Mouse (Mus musculus) liver, adult (tissue): Measurements from ENCODE around the gene Bdh2.
A peak's percentile ranks its signal among the peaks of the same experiment; 100 is the strongest.

ENCODE experiments used
- GATA4 ChIP-seq: IDR thresholded peaks from 2 replicates; pipeline ENCODE4 v1.6.1; 2014; ENCODE audit warnings: mild to moderate bottlenecking, low read length; ENCODE audit not compliant: insufficient replicate concordance

Gene Bdh2

GRCm38 (mm10) chr3:135285807-135286206 is 4.8 kb downstream of the Bdh2 start:
- TF ChIP-seq GATA4: no peak

DNA sequence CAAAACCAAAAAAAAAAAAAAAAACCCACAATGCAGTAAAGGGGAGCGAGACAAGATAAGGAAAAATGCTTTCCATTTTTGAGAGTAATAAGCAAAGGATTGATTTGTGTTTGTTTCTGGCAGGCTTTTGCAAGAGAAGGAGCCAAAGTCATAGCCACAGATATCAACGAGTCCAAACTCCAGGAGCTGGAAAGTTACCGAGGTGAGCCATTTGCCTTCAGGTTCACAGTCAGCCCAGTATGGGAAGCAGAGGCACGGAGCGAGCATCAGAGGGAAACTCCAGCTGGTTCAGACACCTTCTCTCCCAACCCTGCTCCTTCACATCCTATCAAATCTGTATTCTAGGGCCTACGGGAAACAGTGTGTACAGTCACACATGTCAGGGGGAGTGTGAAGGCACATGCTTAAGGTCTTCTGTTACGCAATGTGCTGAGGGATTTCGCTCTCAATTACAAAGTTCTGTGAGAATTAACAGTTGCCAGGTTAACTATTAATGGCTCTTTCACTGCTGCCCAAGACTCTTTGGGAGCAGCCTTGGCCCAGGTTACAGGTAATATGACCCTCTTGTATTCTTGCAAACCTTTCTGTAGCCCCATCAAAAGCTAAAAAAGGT is 7.2 kb downstream of the Bdh2 start:
- TF ChIP-seq GATA4: peak; percentile 29; the same call in 1 of the 2 replicates

DNA sequence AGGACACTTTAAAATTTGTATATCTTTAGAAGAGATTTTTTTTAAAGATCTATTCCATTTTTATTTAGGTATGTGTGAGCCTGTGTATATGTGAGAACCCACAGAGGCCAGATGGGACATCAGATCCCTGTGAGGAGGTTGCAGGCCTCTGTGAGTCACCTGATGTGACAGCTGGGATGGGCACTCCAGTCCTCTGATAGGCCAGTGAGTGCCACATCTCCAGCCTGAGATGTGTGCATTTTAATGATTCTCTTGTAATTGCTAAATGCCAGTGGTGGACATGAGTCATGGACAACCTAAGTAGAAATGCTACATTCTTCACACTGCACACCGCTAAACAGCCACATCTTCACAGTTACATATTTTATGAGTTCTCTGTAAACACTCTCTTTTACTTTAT is 8.1 kb downstream of the Bdh2 start:
- TF ChIP-seq GATA4: no peak

- TF ChIP-seq GATA4: no peak
These were observed 9.4 kb downstream of the Bdh2 start for GRCm38 (mm10) chr3:135290249-135290894.

DNA sequence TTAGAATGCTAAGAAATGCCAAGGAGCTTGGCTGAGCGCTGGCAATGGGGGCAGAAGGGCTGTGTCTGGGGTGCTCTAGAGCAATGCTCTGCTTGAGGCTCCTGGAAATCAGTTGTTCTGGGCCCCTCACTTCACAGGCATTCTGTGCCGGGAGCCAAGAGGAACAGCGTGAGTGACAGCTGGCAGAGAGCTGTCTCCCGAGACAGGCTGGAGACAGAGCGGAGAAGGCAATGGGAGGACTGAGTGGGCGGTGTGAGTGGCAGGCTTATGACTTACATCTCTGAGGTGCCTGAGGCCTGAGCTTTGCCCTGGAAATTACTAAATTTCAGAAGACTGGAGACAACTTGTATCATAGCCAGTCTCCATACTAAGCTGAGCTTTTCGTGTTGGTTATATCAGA is 12.7 kb downstream of the Bdh2 start:
- TF ChIP-seq GATA4: no peak

DNA sequence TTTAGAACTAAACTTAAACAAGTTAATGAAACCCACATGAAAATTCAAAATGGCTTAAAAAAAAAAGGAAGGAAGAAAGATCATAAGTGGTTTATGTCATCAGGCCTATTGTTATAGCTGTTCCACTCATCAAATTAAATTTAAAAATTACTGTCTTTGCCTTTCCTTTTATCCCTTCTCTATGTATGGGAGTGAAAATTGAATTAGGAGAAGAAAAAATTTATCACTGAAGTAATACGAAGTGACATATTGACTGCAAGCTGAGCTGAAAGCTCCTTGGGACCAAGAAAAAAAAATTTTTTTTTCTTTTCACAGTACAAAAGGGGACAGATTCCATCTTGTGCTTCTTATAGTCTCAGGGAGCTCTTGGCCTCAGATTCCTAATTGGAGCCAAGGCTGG is 14.5 kb downstream of the Bdh2 start:
- TF ChIP-seq GATA4: no peak

- TF ChIP-seq GATA4: no peak
These were observed 17.5 kb downstream of the Bdh2 start for GRCm38 (mm10) chr3:135298560-135298959.

DNA sequence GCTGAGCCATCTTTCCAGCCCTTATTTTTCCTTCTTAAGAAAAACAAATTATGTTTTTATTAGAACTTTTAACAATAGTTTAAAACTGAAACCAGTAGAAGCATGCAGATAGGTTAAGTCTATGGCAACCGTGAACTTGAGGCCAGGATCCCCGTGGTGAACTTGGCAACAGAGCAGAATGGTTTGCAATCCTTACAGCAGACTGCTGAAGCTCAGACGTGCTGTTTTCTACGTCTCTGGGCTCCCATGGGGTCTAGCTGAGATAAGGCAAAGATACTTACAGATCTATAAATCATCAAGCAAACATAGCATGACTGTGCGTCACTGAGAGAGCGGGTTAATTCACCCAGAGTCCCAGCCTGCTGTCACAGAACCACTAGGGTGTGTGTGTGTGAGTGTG is 19.1 kb downstream of the Bdh2 start:
- TF ChIP-seq GATA4: no peak

DNA sequence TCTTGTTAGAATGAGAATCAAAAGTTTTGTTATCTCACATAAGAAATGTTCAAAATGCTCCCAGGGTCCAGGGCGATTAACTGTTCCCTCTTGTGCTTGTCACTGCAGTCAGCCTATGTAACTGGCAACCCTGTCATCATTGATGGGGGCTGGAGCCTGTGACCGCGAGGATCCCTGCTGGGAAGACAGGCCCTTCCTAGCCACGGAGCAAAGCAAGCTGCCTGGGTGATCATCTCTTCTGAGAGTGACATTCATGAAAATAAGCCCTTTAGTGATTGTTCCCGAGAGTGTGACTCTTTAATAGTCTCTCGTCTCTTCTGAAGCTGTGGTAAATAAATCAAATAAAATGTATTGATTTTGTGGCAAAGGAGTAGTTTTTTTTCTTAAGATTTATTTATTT is 23.0 kb downstream of the Bdh2 start:
- no peak for TF ChIP-seq GATA4

GRCm38 (mm10) chr3:135304566-135304965 is 23.5 kb downstream of the Bdh2 start:
- TF ChIP-seq GATA4: no peak

- no peak for TF ChIP-seq GATA4
These were observed 26.6 kb downstream of the Bdh2 start, which contains the start of gene Slc9b2 for GRCm38 (mm10) chr3:135307411-135308259. Gene Slc9b2 (plus strand): TSS chr3:135307700.

- no peak for TF ChIP-seq GATA4
These were observed 32.0 kb downstream of the Bdh2 start for GRCm38 (mm10) chr3:135312916-135313491.

GRCm38 (mm10) chr3:135313727-135314126 is 32.7 kb downstream of the Bdh2 start:
- TF ChIP-seq GATA4: no peak

- TF ChIP-seq GATA4: no peak
These were observed 33.8 kb downstream of the Bdh2 start for GRCm38 (mm10) chr3:135314811-135315210.

DNA sequence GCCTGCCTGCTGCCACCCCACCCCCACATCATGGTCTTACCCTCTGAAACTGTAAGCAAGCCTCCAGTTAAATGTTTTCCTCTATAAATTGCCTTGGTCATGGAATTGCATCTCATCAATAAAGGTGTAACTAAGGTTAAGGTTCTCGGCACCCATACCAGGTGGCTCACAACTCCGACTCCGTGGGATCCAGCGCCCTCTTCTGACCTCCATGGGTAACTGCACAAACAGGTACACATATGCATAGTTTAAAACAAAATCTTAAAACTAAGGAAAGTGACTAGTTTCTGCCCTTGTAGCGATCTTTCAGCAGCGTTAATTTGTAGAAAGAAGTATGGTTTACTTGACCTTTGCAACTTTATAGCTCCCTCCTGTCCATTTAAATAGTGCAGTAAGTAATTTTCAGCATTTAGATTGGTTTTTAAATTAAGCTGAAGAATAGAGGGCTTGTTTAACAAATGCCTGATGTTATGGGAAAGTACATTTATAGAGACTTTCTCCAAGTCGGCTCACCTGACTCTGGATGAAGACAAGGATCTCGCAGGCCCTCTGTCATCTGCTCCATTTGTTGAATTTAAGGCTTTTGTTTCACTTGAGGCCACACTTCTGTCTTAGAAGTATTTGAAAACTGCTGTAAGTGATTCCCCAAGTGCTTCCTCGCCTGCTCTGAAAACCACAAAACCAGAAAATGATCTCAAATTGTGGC is 34.9 kb downstream of the Bdh2 start:
- no peak for TF ChIP-seq GATA4

GRCm38 (mm10) chr3:135318331-135318730 is 37.3 kb downstream of the Bdh2 start:
- TF ChIP-seq GATA4: no peak

DNA sequence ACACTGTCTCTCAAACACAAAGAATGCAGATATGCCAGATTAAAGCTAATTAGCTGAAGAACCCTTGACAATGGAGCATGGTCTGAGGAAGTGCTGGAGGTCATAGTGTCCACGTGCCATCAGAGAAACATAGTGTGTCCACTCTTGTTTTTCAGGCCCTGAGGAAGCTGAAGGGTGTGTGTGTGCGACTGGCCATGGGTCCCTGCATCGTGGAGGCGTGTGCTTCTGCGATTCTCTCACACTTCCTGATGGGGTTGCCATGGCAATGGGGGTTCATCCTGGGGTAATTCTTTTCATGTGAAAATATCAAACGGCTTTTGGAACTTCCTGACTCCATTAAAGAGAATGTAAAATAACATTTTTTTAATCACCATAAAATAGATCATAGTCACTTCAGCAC is 43.3 kb downstream of the Bdh2 start:
- TF ChIP-seq GATA4: no peak
